Mouse (Mus musculus) embryo, embryonic 10.5 days (tissue): ENCODE measurements at regions not wholly inside any gene's neighbourhood (a gene's known extent, or its start where the extent isn't known, plus 50 kb on each side); places are given as distances from the start of the nearest gene placed in this dataset.

Experiments
- DNase-seq: peaks from one replicate; pipeline ENCODE4 v3.0.0-alpha.2; 2015; ENCODE audit warnings: low spot score

DNA sequence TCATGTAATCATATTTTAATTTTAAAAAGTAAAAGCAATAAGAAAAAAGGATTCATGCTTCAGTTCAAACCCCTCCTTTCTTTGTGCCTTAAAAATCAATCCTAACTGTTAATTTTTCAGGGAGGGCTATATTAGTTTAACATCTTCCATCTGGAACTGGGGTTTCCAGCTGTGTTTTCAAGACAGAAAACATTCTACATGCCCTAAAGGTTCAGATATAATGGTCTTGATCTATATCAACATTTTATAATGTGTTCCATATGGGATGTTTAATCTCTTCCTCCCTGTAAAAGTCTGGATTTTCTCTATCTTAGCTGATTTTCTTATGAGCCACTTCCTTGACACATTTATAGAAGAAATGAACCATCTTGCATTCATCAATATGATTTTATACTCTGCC is 205.9 kb upstream of the Grm7 start:
- DNase-seq = peak; percentile 9

- DNase-seq = no peak
Observed at GRCm38 (mm10) chr6:110463370-110463769, 182.0 kb upstream of the Grm7 start.

- no peak for DNase-seq
Observed at GRCm38 (mm10) chr6:110467661-110468060, 177.7 kb upstream of the Grm7 start.

- no peak for DNase-seq
Observed at GRCm38 (mm10) chr6:110505861-110506260, 139.5 kb upstream of the Grm7 start.

GRCm38 (mm10) chr6:110510494-110510893 is 134.9 kb upstream of the Grm7 start:
- peak; percentile 45 for DNase-seq

GRCm38 (mm10) chr6:110538731-110539191 is 106.6 kb upstream of the Grm7 start:
- DNase-seq = no peak

DNA sequence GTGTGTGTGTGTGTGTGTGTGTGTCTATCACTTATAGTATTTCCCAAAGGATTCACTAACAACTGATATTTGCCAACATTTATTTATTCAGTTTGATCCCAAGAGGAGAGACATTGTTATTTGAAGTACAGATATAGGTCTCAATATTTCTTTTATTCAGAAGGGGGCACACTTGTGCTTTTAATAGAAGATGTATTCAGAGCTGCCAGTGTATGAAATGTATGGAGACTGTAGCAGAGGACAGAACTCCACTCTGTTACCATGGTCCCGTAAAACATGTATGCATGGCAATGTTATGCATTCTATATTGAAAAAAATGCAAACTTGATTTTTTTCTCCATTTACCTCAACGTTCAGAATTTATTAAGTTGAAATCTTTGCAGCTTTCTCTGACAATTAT is 99.8 kb upstream of the Grm7 start:
- DNase-seq = no peak

DNA sequence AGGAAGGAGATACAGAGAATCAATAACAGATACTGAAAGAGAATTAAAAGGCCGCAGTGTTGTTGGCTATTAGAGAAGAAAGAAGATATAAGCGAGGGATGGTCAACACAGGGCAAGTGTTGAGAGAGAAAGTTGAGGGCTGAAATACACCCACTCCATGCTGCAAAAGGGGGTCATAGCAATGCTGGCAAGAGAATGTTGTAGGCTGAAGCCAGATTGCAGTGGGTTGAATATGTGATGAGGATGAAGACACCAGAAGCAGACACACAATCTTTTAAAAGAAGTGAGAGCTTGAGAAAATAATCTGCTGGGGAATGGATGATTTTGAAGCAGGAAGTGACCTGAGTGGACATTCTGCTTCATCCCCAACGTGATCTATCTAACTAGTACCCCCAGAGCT is 90.5 kb upstream of the Grm7 start:
- no peak for DNase-seq

DNA sequence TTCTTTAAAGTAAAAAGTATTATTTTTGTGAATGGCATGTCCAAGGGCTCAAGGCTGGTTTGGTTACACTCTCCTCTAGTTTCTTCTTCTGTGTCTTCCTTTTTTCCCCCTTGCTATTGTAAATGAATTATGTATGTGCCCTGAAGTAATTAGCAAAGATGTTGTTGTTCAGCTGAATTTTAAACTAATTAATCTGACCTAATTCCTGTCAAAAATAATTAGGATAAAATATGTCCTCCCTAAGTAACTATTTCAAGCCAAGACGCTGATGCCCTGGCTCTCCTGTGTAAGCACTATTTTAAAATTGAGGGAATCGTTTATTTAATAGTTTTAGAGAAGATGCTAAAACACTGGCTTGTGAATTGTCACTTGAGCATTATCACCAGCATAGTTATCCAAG is 85.7 kb upstream of the Grm7 start:
- DNase-seq = no peak

GRCm38 (mm10) chr6:110560426-110560825 is 85.0 kb upstream of the Grm7 start:
- no peak for DNase-seq

DNA sequence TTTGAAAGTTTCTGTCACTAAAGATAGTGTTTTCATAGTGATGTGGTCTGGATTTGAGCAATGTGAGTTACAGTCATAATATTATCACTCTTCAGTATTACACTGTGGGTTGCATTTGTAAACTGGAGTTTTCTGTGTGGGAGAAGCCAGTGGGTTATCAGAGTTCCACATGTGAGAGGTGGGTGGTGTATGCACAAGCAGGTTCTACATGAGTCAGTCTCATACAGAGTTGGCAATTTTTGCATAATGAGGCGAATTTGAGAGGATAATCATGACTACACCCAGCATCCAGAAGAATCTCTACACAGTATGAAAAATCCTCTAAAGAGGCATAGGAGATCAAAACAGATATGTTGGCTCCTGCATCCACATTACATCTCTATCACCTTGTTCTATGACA is 68.2 kb upstream of the Grm7 start:
- DNase-seq = no peak
